Comparison of ENCODE assay signal across 8 mouse cellular contexts in the genomic region with DNA sequence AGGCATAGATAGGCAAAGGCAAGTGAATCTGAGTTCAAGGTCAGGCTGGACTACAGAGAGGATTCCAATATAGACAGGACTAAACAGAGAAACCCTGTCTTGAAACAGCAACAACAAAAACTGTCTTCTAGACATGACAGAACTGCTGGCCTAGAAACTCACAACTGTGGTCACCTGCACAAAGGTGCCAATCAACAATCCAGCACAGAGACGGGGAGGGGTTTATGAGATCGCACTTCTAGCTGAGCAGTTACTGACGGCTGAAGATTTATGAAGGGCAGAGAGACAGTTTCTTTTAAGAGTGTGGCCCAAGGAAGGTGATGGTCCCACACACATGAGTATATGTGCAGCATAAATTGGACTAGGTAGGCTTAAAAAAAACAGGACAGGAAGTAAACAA. TPM values are rescaled to one million over a fixed set of nuclear protein-coding genes. Genes with fewer than 3 reads are reported as not detected.
DNase-seq lines count a peak whose midpoint lies in the region; ATAC-seq lines count a peak whose summit lies in the region.

No protein-coding gene starts in this region.

- 34% methylated on average over 3 of the region's 3 CpGs for WGBS in kidney, embryonic 15.5 days
- WGBS in embryonic facial prominence, embryonic 12.5 days, result 71% methylated on average over 3 of the region's 3 CpGs
- 49% methylated on average over 3 of the region's 3 CpGs for WGBS in heart, embryonic 16.5 days
- WGBS in midbrain, embryonic 12.5 days, result 73% methylated on average over 3 of the region's 3 CpGs

- no peaks in the 10 kb centered on the region; the same call in 1 of the 2 replicates for H3K27me3 ChIP-seq in kidney, embryonic 15.5 days
- no peaks in the 10 kb centered on the region for H3K27me3 ChIP-seq in embryonic facial prominence, embryonic 12.5 days
- H3K27me3 ChIP-seq in heart, embryonic 16.5 days (ENCODE audit: control insufficient read depth, insufficient read depth, low read length), result no peaks in the 10 kb centered on the region
- no peaks in the 10 kb centered on the region for H3K27me3 ChIP-seq in midbrain, embryonic 12.5 days

- H3K4me2 ChIP-seq in kidney, embryonic 15.5 days, result peak overlapping the region; percentile 40
- peak overlapping the region; percentile 59 for H3K4me2 ChIP-seq in embryonic facial prominence, embryonic 12.5 days (replicated peaks)
- H3K4me2 ChIP-seq in heart, embryonic 16.5 days (ENCODE audit: low read depth, low read length), result peak overlapping the region; percentile 32; the same call in 1 of the 2 replicates
- H3K4me2 ChIP-seq in midbrain, embryonic 12.5 days (replicated peaks), result peak overlapping the region; percentile 66; the same call in 1 of the 2 replicates

- no peaks in the 10 kb centered on the region for H3K9me3 ChIP-seq in kidney, embryonic 15.5 days (replicated peaks)
- no peaks in the 10 kb centered on the region for H3K9me3 ChIP-seq in embryonic facial prominence, embryonic 12.5 days
- no peaks in the 10 kb centered on the region for H3K9me3 ChIP-seq in heart, embryonic 16.5 days (replicated peaks; ENCODE audit: control insufficient read depth, low read length)
- no peaks in the 10 kb centered on the region for H3K9me3 ChIP-seq in midbrain, embryonic 12.5 days

- H3K36me3 ChIP-seq in kidney, embryonic 15.5 days, result peaks cover 7% of the 10 kb centered on the region
- H3K36me3 ChIP-seq in embryonic facial prominence, embryonic 12.5 days, result peaks cover 8% of the 10 kb centered on the region
- peaks cover 3% of the 10 kb centered on the region; the same call in 1 of the 2 replicates for H3K36me3 ChIP-seq in heart, embryonic 16.5 days (ENCODE audit: control insufficient read depth, insufficient read depth)
- H3K36me3 ChIP-seq in midbrain, embryonic 12.5 days, result peaks cover 5% of the 10 kb centered on the region; the same call in 1 of the 2 replicates

- H3K4me3 ChIP-seq in kidney, embryonic 15.5 days (replicated peaks), result 0 out of 2 replicates have a peak overlapping the region, but pooled peaks have one; percentile 95
- H3K4me3 ChIP-seq in embryonic facial prominence, embryonic 12.5 days, result no peak overlapping the region
- H3K4me3 ChIP-seq in heart, embryonic 16.5 days (ENCODE audit: low read length), result no peak overlapping the region
- H3K4me3 ChIP-seq in midbrain, embryonic 12.5 days, result no peak overlapping the region

- no peak for DNase-seq in kidney, postnatal 14 days
- DNase-seq in urinary bladder, postnatal 25 days (ENCODE audit: low spot score), result no peak
- DNase-seq in cerebellum, postnatal 4 days (ENCODE audit: low spot score in 2 of 2), result no peak
- no peak for DNase-seq in yolk sac, embryonic 10.5 days (ENCODE audit: low spot score)

- no peak for ATAC-seq in kidney, embryonic 15.5 days (replicated peaks; ENCODE audit: low FRiP score)
- no peak for ATAC-seq in embryonic facial prominence, embryonic 12.5 days (ENCODE audit: insufficient number of reproducible peaks, insufficient read depth, low FRiP score, low TSS enrichment)
- ATAC-seq in heart, embryonic 16.5 days (replicated peaks; ENCODE audit: extremely low read depth, insufficient read depth, low FRiP score), result no peak
- no peak for ATAC-seq in midbrain, embryonic 12.5 days (ENCODE audit: low FRiP score, low read depth)

- peaks cover 8% of the 10 kb centered on the region for H3K4me1 ChIP-seq in kidney, embryonic 15.5 days
- H3K4me1 ChIP-seq in embryonic facial prominence, embryonic 12.5 days, result peaks cover 5% of the 10 kb centered on the region; the same call in 1 of the 2 replicates
- peaks cover 6% of the 10 kb centered on the region for H3K4me1 ChIP-seq in heart, embryonic 16.5 days (ENCODE audit: control insufficient read depth, insufficient read depth, low read length)
- peaks cover 6% of the 10 kb centered on the region; the same call in 1 of the 2 replicates for H3K4me1 ChIP-seq in midbrain, embryonic 12.5 days

- 0 out of 2 replicates have a peak overlapping the region, but pooled peaks have one; percentile 10 for H3K9ac ChIP-seq in kidney, embryonic 15.5 days
- H3K9ac ChIP-seq in embryonic facial prominence, embryonic 12.5 days, result no peak overlapping the region; the same call in 1 of the 2 replicates
- H3K9ac ChIP-seq in heart, embryonic 16.5 days (ENCODE audit: low read length), result no peak overlapping the region
- peak overlapping the region; percentile 15; the same call in 1 of the 2 replicates for H3K9ac ChIP-seq in midbrain, embryonic 12.5 days (replicated peaks)

- H3K27ac ChIP-seq in kidney, embryonic 15.5 days, result no peak overlapping the region
- no peak overlapping the region for H3K27ac ChIP-seq in embryonic facial prominence, embryonic 12.5 days
- no peak overlapping the region for H3K27ac ChIP-seq in heart, embryonic 16.5 days (ENCODE audit: low read length)
- no peak overlapping the region for H3K27ac ChIP-seq in midbrain, embryonic 12.5 days (replicated peaks)

RNA-seq across cellular contexts. Expression of a gene that starts 1.2 kb away (rescaled TPM):
- 47.6 and 56.0 TPM in 2 replicates for polyA plus RNA-seq in kidney, embryonic 15.5 days (2015; fragmentation: Nextera tagmentation; extraction: Ambion mirVana)
- 53.6 and 55.4 TPM in 2 replicates for polyA plus RNA-seq in embryonic facial prominence, embryonic 12.5 days (2016; fragmentation: Nextera tagmentation; extraction: Ambion mirVana)
- polyA plus RNA-seq in heart, embryonic 16.5 days (2015; fragmentation: Nextera tagmentation; extraction: Ambion mirVana), result 33.9 and 39.0 TPM in 2 replicates
- polyA plus RNA-seq in midbrain, embryonic 12.5 days (2016; fragmentation: Nextera tagmentation; extraction: Ambion mirVana), result 53.1 and 55.5 TPM in 2 replicates

RNA-seq across cellular contexts. Expression of a gene that starts 37.6 kb away (rescaled TPM):
- polyA plus RNA-seq in kidney, embryonic 15.5 days (2015; fragmentation: Nextera tagmentation; extraction: Ambion mirVana), result 0.58 and 0.78 TPM in 2 replicates
- 0.10 and 0.40 TPM in 2 replicates for polyA plus RNA-seq in embryonic facial prominence, embryonic 12.5 days (2016; fragmentation: Nextera tagmentation; extraction: Ambion mirVana)
- 0.30 and 0.34 TPM in 2 replicates for polyA plus RNA-seq in heart, embryonic 16.5 days (2015; fragmentation: Nextera tagmentation; extraction: Ambion mirVana)
- 2.7 and 3.0 TPM in 2 replicates for polyA plus RNA-seq in midbrain, embryonic 12.5 days (2016; fragmentation: Nextera tagmentation; extraction: Ambion mirVana)

RNA-seq across cellular contexts. Expression of a gene that starts 38.1 kb away (rescaled TPM):
- polyA plus RNA-seq in kidney, embryonic 15.5 days (2015; fragmentation: Nextera tagmentation; extraction: Ambion mirVana), result 0.08 and 0.12 TPM in 2 replicates
- 0.18 and 0.29 TPM in 2 replicates for polyA plus RNA-seq in embryonic facial prominence, embryonic 12.5 days (2016; fragmentation: Nextera tagmentation; extraction: Ambion mirVana)
- polyA plus RNA-seq in heart, embryonic 16.5 days (2015; fragmentation: Nextera tagmentation; extraction: Ambion mirVana), result 2.2 and 8.4 TPM in 2 replicates
- 0.20 and 0.48 TPM in 2 replicates for polyA plus RNA-seq in midbrain, embryonic 12.5 days (2016; fragmentation: Nextera tagmentation; extraction: Ambion mirVana)

Comparison
In these comparisons a context has a peak if more than half of its experiments do, and no peak if none do; other contexts are left out.
1. H3K9ac ChIP-seq: peak in kidney, embryonic 15.5 days (single experiment) and midbrain, embryonic 12.5 days (single experiment); none in embryonic facial prominence, embryonic 12.5 days (single experiment) and heart, embryonic 16.5 days (single experiment).
2. Peak in every context shown above with its lines, with median percentiles within 50 percentile points of each other: H3K4me2 ChIP-seq.